Mouse (Mus musculus) liver, embryonic 14.5 days (tissue): Measurements from ENCODE around the gene Gm17190.
"Not testable (repeated sequence)": the region's sequence is repeated elsewhere in the genome, so short reads cannot be mapped to it uniquely, and the experiment has no call there.

ENCODE experiments used
- CTCF ChIP-seq: IDR thresholded peaks from 2 replicates; pipeline ENCODE4 v1.5.1; 2016; ENCODE audit warnings: antibody characterized with exemption, low read depth, control low read depth
- EP300 ChIP-seq: IDR thresholded peaks from 2 replicates; pipeline ENCODE4 v1.6.1; 2016; ENCODE audit warnings: antibody characterized with exemption, low read depth

- TF ChIP-seq EP300, CTCF: not testable (repeated sequence)
These were observed at the start of gene Gm17190 for GRCm38 (mm10) chr13:96081754-96082153.
